Mouse (Mus musculus): ENCODE results near the gene Gm21976. TPM values are rescaled to one million over a fixed set of nuclear protein-coding genes. Genes with fewer than 3 reads are reported as not detected.
A peak's percentile ranks its signal among the peaks of the same experiment; 100 is the strongest.

Gm21976 gene
- total RNA-seq, 2 experiments from 2014 or later = not detected

DNA sequence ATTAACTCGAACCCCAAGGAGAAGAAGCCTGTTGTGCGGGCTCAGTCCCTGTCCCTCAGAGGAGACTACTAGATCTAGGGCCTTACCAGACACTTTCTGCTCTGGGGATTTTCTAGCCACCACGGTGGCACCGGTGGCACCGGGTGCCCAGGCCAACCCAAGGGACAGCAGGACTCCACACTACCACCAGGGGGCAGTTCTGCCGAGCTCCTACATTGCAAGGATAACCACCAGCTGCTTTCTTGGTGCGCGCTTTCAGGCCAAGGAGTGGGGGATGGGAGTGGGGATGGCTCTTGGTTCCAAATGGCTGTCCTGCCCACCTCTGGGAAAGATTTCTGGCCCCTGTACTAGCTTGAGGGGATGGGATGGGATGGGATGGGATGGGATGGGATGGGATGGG lies 71.8 kb downstream of the Gm21976 start:
- ATAC-seq (replicated peaks; ENCODE audit: low FRiP score, poor library complexity, severe bottlenecking) = no peak

DNA sequence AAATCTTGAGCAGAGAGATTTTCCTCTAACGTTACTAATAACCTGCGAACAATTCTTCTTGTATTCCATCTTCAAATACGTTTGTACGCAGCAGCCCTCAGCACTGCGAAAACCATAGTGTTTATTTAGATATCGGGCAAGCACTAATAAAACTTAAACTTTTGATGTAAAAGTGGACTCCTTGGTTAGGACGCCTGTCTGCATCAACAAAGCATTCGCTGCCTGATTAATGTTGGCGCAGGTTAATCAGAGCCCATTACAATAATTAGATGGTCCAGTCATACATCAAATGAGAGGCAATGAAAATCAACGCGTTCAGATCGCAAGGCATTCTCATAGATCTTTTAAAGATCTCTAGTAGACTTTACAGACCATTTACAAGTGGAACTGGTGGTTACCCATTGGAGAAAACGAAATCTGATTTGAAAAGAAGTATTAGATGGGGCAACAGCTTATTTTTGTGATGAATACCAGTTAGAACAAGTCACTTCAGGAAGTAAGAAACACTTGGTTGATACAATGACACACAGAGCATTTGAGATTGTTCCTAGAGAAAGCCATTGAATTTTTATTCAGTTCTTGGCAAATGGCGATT lies 72.8 kb downstream of the Gm21976 start:
- no peak for ATAC-seq (replicated peaks; ENCODE audit: low FRiP score, poor library complexity, severe bottlenecking)

DNA sequence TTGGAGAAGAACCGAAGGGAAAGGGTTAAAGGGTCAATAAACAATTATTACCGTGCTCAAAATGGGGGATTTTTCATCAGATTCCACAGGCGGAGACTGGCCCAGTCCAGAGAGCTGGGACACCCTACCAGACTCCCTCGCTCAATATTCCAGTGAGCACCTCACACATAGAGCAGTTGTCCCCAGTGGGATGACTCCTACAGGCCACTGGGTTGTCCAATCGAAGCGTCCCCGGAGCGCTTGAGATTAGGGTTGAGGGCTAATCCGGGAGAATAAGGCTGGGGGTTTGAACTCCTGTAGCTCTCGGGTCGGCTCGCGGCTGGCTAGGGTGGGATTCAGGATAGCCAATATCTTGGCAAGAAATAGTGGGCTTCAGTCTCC lies 74.0 kb downstream of the Gm21976 start:
- ATAC-seq (replicated peaks; ENCODE audit: low FRiP score, poor library complexity, severe bottlenecking) = no peak

DNA sequence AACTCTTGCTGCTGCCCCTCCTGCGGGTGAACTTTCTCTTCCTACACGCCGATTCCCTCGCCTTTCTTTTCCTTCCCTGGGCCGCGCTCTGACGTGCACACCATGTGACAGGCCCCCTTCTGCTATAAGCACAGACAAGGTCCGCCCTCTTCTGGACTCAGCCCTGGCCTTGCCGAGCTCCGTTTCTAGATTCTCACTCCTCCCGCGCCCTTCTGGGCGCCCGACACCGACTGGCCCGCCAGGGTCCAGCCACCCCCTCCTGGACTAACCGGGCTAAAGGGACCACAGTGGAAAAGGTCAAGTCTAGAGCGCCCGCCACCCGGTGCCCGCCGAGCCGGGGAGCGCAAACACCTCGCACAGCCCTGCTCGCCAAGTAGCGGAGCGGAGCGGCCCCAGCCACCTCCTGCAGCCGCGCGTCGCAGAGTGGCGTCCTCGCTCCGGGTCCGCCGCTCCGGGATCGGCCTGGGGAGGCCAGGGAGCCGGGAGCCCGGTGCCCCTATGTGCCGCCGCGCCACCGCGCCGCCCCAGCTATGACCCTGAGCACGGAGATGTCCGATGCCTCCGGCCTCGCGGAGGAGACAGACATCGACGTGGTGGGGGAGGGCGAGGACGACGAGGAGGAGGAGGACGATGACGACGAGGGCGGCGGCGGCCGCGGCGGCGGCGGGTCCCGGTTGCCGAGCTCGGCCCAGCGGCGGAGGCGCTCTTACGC lies 74.6 kb downstream of the Gm21976 start, which contains the start of gene Foxd1:
TSS of gene Foxd1 (plus strand) at position 153 of the 712 bp plus-strand sequence.
- no peak for ATAC-seq (replicated peaks; ENCODE audit: low FRiP score, poor library complexity, severe bottlenecking)

DNA sequence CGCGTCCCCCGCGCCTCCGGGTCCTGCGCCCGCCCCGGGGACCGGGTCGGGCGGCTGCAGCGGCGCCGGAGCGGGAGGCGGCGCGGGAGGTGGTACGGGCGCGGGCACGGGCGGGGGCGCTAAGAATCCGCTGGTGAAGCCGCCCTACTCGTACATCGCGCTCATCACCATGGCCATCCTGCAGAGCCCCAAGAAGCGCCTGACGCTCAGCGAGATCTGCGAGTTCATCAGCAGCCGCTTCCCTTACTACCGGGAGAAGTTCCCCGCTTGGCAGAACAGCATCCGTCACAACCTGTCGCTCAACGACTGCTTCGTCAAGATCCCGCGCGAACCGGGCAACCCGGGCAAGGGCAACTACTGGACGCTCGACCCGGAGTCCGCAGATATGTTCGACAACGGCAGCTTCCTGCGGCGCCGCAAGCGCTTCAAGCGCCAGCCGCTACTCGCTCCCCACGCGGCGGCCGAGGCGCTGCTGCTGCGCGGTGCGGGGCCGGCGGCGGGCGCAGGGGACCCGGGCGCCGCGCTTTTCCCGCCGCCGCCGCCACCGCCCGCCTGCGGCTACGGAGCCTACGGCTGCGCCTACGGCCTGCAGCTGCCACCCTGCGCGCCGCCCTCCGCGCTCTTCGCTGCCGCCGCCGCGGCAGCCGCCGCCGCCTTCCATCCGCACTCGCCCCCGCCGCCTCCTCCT lies 75.3 kb downstream of the Gm21976 start:
- ATAC-seq (replicated peaks; ENCODE audit: low FRiP score, poor library complexity, severe bottlenecking) = peak; percentile 30; the same call in 1 of the 2 replicates

DNA sequence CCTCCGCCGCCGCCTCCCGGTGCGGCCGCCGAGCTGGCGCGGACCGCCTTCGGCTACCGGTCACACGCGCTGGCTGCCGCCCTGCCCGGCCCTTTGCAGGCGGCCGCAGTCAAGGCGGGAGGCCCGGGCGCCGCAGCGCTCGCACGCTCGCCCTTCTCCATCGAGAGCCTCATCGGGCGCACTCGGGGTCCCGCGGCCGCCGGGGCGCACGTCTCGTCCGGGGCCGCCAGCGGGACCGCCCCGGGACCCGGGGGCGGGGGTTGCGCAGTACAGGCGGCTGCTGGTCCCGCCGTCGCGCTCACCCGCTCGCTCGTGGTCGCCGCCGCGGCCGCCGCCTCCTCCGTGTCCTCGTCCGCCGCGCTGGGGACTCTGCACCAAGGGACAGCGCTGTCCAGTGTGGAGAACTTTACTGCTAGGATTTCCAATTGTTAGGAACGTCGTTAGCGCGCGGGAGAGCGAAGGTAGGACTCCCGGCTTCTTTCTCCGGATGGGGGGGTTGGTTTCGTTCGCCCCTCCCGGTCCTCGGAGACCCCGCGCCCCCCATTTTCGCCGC lies 75.9 kb downstream of the Gm21976 start:
- no peak for ATAC-seq (replicated peaks; ENCODE audit: low FRiP score, poor library complexity, severe bottlenecking)

- ATAC-seq (replicated peaks; ENCODE audit: low FRiP score, poor library complexity, severe bottlenecking) = no peak
Observed at GRCm38 (mm10) chr13:98356176-98356972, 76.7 kb downstream of the Gm21976 start.

Other genes starting within 250 kb of the Gm21976 start
- 1.4 TPM in 1 of 2 replicates, not detected in the other for gene Arhgef28, start 73.4 kb upstream of the Gm21976 start, total RNA-seq (2015; ENCODE audit: low replicate concordance)
- gene Arhgef28, start 73.4 kb upstream of the Gm21976 start, total RNA-seq (2017; ENCODE audit: low replicate concordance) = 0.64 TPM in 1 of 2 replicates, not detected in the other
- gene Utp15, start 16.8 kb upstream of the Gm21976 start, total RNA-seq (2015; ENCODE audit: low replicate concordance) = 5.8 and 6.3 TPM in 2 replicates
- 4.5 and 4.7 TPM in 2 replicates for gene Utp15, start 16.8 kb upstream of the Gm21976 start, total RNA-seq (2017; ENCODE audit: low replicate concordance)
- gene Ankra2, start 16.8 kb upstream of the Gm21976 start, total RNA-seq (2015; ENCODE audit: low replicate concordance) = 10.5 and 13.4 TPM in 2 replicates
- 9.2 and 15.7 TPM in 2 replicates for gene Ankra2, start 16.8 kb upstream of the Gm21976 start, total RNA-seq (2017; ENCODE audit: low replicate concordance)
- gene Btf3, start 37.1 kb downstream of the Gm21976 start, total RNA-seq (2015; ENCODE audit: low replicate concordance) = 342 and 418 TPM in 2 replicates
- 341 and 451 TPM in 2 replicates for gene Btf3, start 37.1 kb downstream of the Gm21976 start, total RNA-seq (2017; ENCODE audit: low replicate concordance)
- gene Foxd1, start 74.4 kb downstream of the Gm21976 start, total RNA-seq (2015; ENCODE audit: low replicate concordance) = not detected in 2 replicates
- not detected in 2 replicates for gene Foxd1, start 74.4 kb downstream of the Gm21976 start, total RNA-seq (2017; ENCODE audit: low replicate concordance)
- gene Gm10320, start 212.1 kb downstream of the Gm21976 start, total RNA-seq (2015; ENCODE audit: low replicate concordance) = not detected in 2 replicates
- 0.45 TPM in 1 of 2 replicates, not detected in the other for gene Gm10320, start 212.1 kb downstream of the Gm21976 start, total RNA-seq (2017; ENCODE audit: low replicate concordance)

Data from erythroid progenitor cell, adult 5-6 weeks (primary cell).